Mouse (Mus musculus) E14TG2a.4 (cell line): ENCODE measurements around the gene Pkp3.

Experiments used
- CTCF ChIP-seq: conservative IDR thresholded peaks from 2 replicates; pipeline ENCODE4 v1.5.1; 2014; ENCODE audit warnings: low read length
- NANOG ChIP-seq: IDR thresholded peaks from 2 replicates; pipeline ENCODE4 v1.6.1; 2014; ENCODE audit warnings: borderline replicate concordance, low read length, mixed read lengths

- TF ChIP-seq CTCF (no peak), NANOG (no peak)
These were observed 37.9 kb downstream of the Pkp3 start for GRCm38 (mm10) chr7:141115874-141116273.
